Mouse (Mus musculus): Measurements from ENCODE around the gene Fkbpl. TPM values are rescaled to one million over a fixed set of nuclear protein-coding genes. Genes with fewer than 3 reads are reported as not detected.

Gene Fkbpl
- 14.4 and 15.1 TPM in 2 replicates for polyA plus RNA-seq (2014; fragmentation: Nextera tagmentation; extraction: Ambion mirVana)

DNA sequence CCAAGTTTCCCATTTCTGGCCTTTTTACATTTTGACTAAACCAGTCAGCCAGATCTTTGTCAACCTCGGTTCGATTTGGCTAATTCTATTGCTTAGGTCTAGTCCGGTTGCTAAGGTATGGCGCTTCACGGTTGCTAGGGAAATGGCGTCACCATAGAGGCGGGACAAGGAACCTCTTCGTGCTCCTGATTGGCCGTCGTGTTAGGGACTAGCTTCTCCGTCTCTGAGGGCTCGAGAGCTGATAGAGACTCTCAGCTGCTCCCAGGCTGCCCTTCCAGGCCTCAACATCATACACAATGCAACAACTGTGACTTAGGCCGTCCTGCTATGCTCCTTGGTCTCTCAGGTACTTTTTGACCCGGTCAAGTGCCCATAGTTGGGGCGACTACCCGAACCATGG lies at the start of gene Fkbpl:
TSS of gene Fkbpl (plus strand) at position 157 of the 400 bp plus-strand sequence.
- H3K4me3 ChIP-seq (ENCODE audit: low read depth, low read length): peak within 1 kb of the TSS; percentile 50
- H3K4me1 ChIP-seq (ENCODE audit: control insufficient read depth, insufficient read depth, low read length): peaks cover 24% of the 10 kb centered on the region
- peak; percentile 80 for ATAC-seq (ENCODE audit: low FRiP score)
- H3K27ac ChIP-seq (ENCODE audit: low read depth, low read length): no peak within 1 kb of the TSS; the same call in none of the 2 replicates
- peak; percentile 100 for DNase-seq (ENCODE audit: low spot score, missing footprints)
- under 1% methylated on average over 16 of the region's 16 CpGs for WGBS
- 0 out of 2 replicates have a peak, but pooled peaks cover 4% of the 10 kb centered on the region for H3K36me3 ChIP-seq (ENCODE audit: control insufficient read depth, insufficient read depth, low read length)
- no peaks in the 10 kb centered on the region for H3K9me3 ChIP-seq (ENCODE audit: control insufficient read depth, low read length)
- no peaks in the 10 kb centered on the region for H3K27me3 ChIP-seq (ENCODE audit: control insufficient read depth, insufficient read depth, low read length)
- H3K4me2 ChIP-seq: peak within 1 kb of the TSS; percentile 67
- peak within 1 kb of the TSS; percentile 64 for H3K9ac ChIP-seq (ENCODE audit: low read length)

DNA sequence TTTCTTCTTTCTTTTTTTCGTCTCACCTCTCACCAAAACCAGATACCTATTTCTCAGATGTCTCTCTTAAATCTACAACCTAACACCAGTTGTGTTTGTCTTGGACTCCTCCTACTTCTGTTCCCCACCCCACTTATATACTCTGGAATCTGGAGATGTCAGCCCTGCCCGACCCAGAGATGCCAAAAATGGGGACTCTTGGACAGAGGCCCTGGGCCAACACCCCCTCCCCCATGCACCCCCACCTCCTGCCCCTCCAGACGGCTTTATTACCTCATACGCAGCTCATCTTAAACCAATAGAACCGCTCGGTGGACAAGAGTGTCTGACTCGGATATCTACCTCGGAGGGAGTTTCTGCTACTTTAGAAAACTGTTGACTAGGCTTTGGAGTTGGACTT lies 48.5 kb upstream of the Fkbpl start:
- ATAC-seq (ENCODE audit: low FRiP score) (no peak), DNase-seq (ENCODE audit: low spot score, missing footprints) (no peak)
- H3K36me3 ChIP-seq (ENCODE audit: control insufficient read depth, insufficient read depth, low read length): peaks cover 12% of the 10 kb centered on the region
- 81% methylated on average over 8 of the region's 8 CpGs for WGBS
- H3K9me3 ChIP-seq (ENCODE audit: control insufficient read depth, low read length): no peaks in the 10 kb centered on the region
- peaks cover 29% of the 10 kb centered on the region for H3K4me1 ChIP-seq (ENCODE audit: control insufficient read depth, insufficient read depth, low read length)
- no peak overlapping the region for H3K27ac ChIP-seq (ENCODE audit: low read depth, low read length)
- H3K4me2 ChIP-seq: no peak overlapping the region
- H3K9ac ChIP-seq (ENCODE audit: low read length): no peak overlapping the region
- no peak overlapping the region for H3K4me3 ChIP-seq (ENCODE audit: low read depth, low read length)
- no peaks in the 10 kb centered on the region for H3K27me3 ChIP-seq (ENCODE audit: control insufficient read depth, insufficient read depth, low read length)

DNA sequence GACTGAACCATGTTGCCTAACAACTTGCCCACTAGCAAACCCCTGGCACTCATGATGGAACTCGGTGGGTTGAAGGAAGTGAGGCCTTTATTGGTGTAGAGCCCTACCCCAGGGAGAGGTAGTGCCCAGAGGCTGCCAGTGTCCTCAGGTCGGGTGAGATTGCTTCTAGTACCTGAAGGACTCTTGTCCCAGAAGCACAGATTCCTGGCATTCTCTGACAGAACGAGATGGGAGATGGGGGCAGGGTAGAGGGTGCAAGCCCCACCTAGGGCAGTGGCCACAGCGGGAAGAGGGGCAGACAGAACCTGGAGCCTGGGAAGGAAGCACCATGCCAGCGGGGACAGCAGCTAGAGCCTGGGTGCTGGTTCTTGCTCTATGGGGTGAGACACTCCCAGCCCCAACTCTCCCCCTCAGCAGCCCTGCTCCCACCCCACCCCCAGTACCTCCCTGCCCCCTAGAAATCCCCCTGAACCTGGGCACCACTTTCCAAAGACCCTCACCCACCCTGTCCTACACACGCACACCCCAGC lies 46.9 kb upstream of the Fkbpl start, which contains the start of gene Ager:
TSS of gene Ager (plus strand) at position 297 of the 530 bp plus-strand sequence.
- peaks cover 12% of the 10 kb centered on the region for H3K36me3 ChIP-seq (ENCODE audit: control insufficient read depth, insufficient read depth, low read length)

GRCm38 (mm10) chr17:34599891-34600290 lies 44.7 kb upstream of the Fkbpl start:
- Histone ChIP-seq H3K27ac (ENCODE audit: low read depth, low read length) (no peak overlapping the region), H3K4me1 (ENCODE audit: control insufficient read depth, insufficient read depth, low read length) (peaks cover 22% of the 10 kb centered on the region), H3K27me3 (ENCODE audit: control insufficient read depth, insufficient read depth, low read length) (no peaks in the 10 kb centered on the region), H3K4me2 (no peak overlapping the region), H3K36me3 (ENCODE audit: control insufficient read depth, insufficient read depth, low read length) (peaks cover 10% of the 10 kb centered on the region), H3K9me3 (ENCODE audit: control insufficient read depth, low read length) (no peaks in the 10 kb centered on the region), H3K9ac (ENCODE audit: low read length) (no peak overlapping the region), H3K4me3 (ENCODE audit: low read depth, low read length) (no peak overlapping the region)
- peak; percentile 10 for DNase-seq (ENCODE audit: low spot score, missing footprints)
- no peak for ATAC-seq (ENCODE audit: low FRiP score)
- WGBS: 74% methylated on average over 9 of the region's 9 CpGs

More for the DNA sequence above, 46.9 kb upstream of the Fkbpl start, which contains the start of gene Ager:
- H3K9me3 ChIP-seq (ENCODE audit: control insufficient read depth, low read length): no peaks in the 10 kb centered on the region
- H3K27me3 ChIP-seq (ENCODE audit: control insufficient read depth, insufficient read depth, low read length): no peaks in the 10 kb centered on the region
- ATAC-seq (ENCODE audit: low FRiP score): no peak
- 21% methylated on average over 6 of the region's 6 CpGs for WGBS
- H3K9ac ChIP-seq (ENCODE audit: low read length): no peak within 1 kb of the TSS
- H3K4me2 ChIP-seq: no peak within 1 kb of the TSS
- H3K27ac ChIP-seq (ENCODE audit: low read depth, low read length): no peak within 1 kb of the TSS
- peaks cover 30% of the 10 kb centered on the region for H3K4me1 ChIP-seq (ENCODE audit: control insufficient read depth, insufficient read depth, low read length)
- DNase-seq (ENCODE audit: low spot score, missing footprints): peak; percentile 78
- H3K4me3 ChIP-seq (ENCODE audit: low read depth, low read length): no peak within 1 kb of the TSS

DNA sequence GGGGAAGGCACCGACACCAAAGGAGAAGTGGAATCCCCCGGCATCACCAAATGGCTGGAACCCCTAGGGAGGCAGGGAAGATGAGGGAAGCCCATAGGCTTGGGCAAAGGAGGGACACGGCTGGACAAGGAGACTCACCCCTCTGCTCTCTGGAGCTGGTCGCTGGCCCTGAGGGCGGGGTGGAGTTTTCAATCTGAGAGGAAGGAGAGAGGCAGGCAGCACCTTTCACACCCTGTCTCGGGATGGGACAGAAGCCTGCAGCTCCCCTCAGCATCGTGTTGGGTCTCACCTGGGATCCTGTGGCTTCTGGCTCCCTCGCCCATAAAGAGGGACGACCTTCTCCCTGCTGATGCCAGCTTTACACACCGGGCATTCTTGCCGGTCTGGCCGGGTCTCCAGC lies 42.8 kb upstream of the Fkbpl start:
- Histone ChIP-seq H3K27ac (ENCODE audit: low read depth, low read length) (no peak overlapping the region), H3K9ac (ENCODE audit: low read length) (no peak overlapping the region), H3K4me1 (ENCODE audit: control insufficient read depth, insufficient read depth, low read length) (peaks cover 25% of the 10 kb centered on the region), H3K27me3 (ENCODE audit: control insufficient read depth, insufficient read depth, low read length) (no peaks in the 10 kb centered on the region), H3K4me2 (peak overlapping the region; percentile 91), H3K36me3 (ENCODE audit: control insufficient read depth, insufficient read depth, low read length) (peaks cover 7% of the 10 kb centered on the region), H3K9me3 (ENCODE audit: control insufficient read depth, low read length) (no peaks in the 10 kb centered on the region), H3K4me3 (ENCODE audit: low read depth, low read length) (no peak overlapping the region)
- ATAC-seq (ENCODE audit: low FRiP score) (no peak), DNase-seq (ENCODE audit: low spot score, missing footprints) (no peak)
- 92% methylated on average over 12 of the region's 12 CpGs for WGBS

GRCm38 (mm10) chr17:34603375-34604060 lies 41.0 kb upstream of the Fkbpl start, which contains the start of gene Rnf5:
TSS of gene Rnf5 (minus strand) at chr17:34603690.
- ATAC-seq (ENCODE audit: low FRiP score): peak; percentile 94
- Histone ChIP-seq H3K4me1 (ENCODE audit: control insufficient read depth, insufficient read depth, low read length) (peaks cover 26% of the 10 kb centered on the region), H3K27ac (ENCODE audit: low read depth, low read length) (peak within 1 kb of the TSS; percentile 88), H3K36me3 (ENCODE audit: control insufficient read depth, insufficient read depth, low read length) (peaks cover 7% of the 10 kb centered on the region), H3K9ac (ENCODE audit: low read length) (peak within 1 kb of the TSS; percentile 96), H3K27me3 (ENCODE audit: control insufficient read depth, insufficient read depth, low read length) (no peaks in the 10 kb centered on the region), H3K4me3 (ENCODE audit: low read depth, low read length) (peak within 1 kb of the TSS; percentile 99), H3K9me3 (ENCODE audit: control insufficient read depth, low read length) (no peaks in the 10 kb centered on the region), H3K4me2 (peak within 1 kb of the TSS; percentile 97)
- peak; percentile 99 for DNase-seq (ENCODE audit: low spot score, missing footprints)
- WGBS: under 1% methylated on average over 28 of the region's 30 CpGs

GRCm38 (mm10) chr17:34604061-34604508 lies 40.5 kb upstream of the Fkbpl start, which contains the start of gene Agpat1:
TSS of gene Agpat1 (plus strand) at chr17:34604262.
- Histone ChIP-seq H3K4me1 (ENCODE audit: control insufficient read depth, insufficient read depth, low read length) (peaks cover 26% of the 10 kb centered on the region), H3K4me3 (ENCODE audit: low read depth, low read length) (peak within 1 kb of the TSS; percentile 99), H3K27ac (ENCODE audit: low read depth, low read length) (peak within 1 kb of the TSS; percentile 88), H3K9ac (ENCODE audit: low read length) (peak within 1 kb of the TSS; percentile 96), H3K4me2 (peak within 1 kb of the TSS; percentile 97), H3K9me3 (ENCODE audit: control insufficient read depth, low read length) (no peaks in the 10 kb centered on the region), H3K36me3 (ENCODE audit: control insufficient read depth, insufficient read depth, low read length) (peaks cover 7% of the 10 kb centered on the region), H3K27me3 (ENCODE audit: control insufficient read depth, insufficient read depth, low read length) (no peaks in the 10 kb centered on the region)
- peak; percentile 100 for DNase-seq (ENCODE audit: low spot score, missing footprints)
- peak; percentile 89 for ATAC-seq (ENCODE audit: low FRiP score)
- under 1% methylated on average over 33 of the region's 35 CpGs for WGBS

GRCm38 (mm10) chr17:34604511-34605237 lies 39.9 kb upstream of the Fkbpl start:
- ATAC-seq (ENCODE audit: low FRiP score): no peak
- Histone ChIP-seq H3K27me3 (ENCODE audit: control insufficient read depth, insufficient read depth, low read length) (no peaks in the 10 kb centered on the region), H3K9ac (ENCODE audit: low read length) (peak overlapping the region; percentile 96), H3K27ac (ENCODE audit: low read depth, low read length) (peak overlapping the region; percentile 88), H3K9me3 (ENCODE audit: control insufficient read depth, low read length) (no peaks in the 10 kb centered on the region), H3K4me2 (peak overlapping the region; percentile 97), H3K36me3 (ENCODE audit: control insufficient read depth, insufficient read depth, low read length) (peaks cover 7% of the 10 kb centered on the region), H3K4me1 (ENCODE audit: control insufficient read depth, insufficient read depth, low read length) (peaks cover 26% of the 10 kb centered on the region), H3K4me3 (ENCODE audit: low read depth, low read length) (peak overlapping the region; percentile 99)
- no peak for DNase-seq (ENCODE audit: low spot score, missing footprints)
- WGBS: 17% methylated on average over 24 of the region's 24 CpGs

All from midbrain, embryonic 11.5 days (tissue).